In the genomic region with DNA sequence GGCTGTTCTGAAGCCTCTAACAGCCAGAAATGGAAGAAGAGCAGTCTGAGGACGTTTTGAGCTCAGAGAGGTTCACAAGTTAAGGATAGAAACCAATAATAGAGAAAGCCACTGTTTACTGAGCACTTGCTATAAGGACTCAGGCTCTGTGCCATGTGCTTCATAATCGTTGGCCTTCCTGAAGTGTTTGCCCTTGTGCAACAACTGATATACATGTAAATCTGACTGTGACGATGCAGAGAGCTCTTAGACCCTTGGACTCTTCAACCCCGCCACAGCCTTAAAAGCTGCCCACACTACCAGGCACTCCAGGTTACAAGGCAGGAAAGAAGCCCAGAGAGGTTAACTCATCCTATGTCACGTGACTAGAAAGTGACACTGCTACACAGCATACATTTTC, we compare ENCODE assay signal across 21 mouse cellular contexts. TPM values are rescaled to one million over a fixed set of nuclear protein-coding genes. Genes with fewer than 3 reads are reported as not detected.
DNase-seq lines count a peak whose midpoint lies in the region; ATAC-seq and TF ChIP-seq lines count a peak whose summit lies in the region.
"Had no signal": no experiment of that assay in that cellular context is flagged by ENCODE, and none has a peak within 500 bp of the region (broad histone marks: within the 10 kb centered on the region; RNA-seq: fewer than 3 reads in every experiment).

No protein-coding gene starts in this region.

- H3K9ac ChIP-seq in MEL (ENCODE audit: control insufficient read depth, low read depth, low read length, poor library complexity, severe bottlenecking), result no peak overlapping the region
- no peak overlapping the region for H3K9ac ChIP-seq in intestine, embryonic 15.5 days
- no peak overlapping the region for H3K9ac ChIP-seq in lung, embryonic 16.5 days (ENCODE audit: low read length)
- no peak overlapping the region for H3K9ac ChIP-seq in heart, embryonic 12.5 days
- H3K9ac ChIP-seq: embryonic facial prominence, embryonic 13.5 days; forebrain, embryonic 15.5 days; hindbrain, embryonic 13.5 days; kidney, embryonic 15.5 days; liver, embryonic 13.5 days; neural tube, embryonic 15.5 days had no signal

- TF ChIP-seq EP300 in MEL (IDR thresholded peaks at IDR 0.05; ENCODE audit: low read depth in 1 of 2, low read length in 2 of 2), result no peak

- no peak for TF ChIP-seq CTCF in MEL (IDR thresholded peaks at IDR 0.05 in 2 of 3, conservative IDR thresholded peaks at IDR 0.05 in 1 of 3; ENCODE audit: control insufficient read depth in 1 of 3, insufficient read depth in 1 of 3, low read depth in 2 of 3, low read length in 3 of 3, poor library complexity in 1 of 3, severe bottlenecking in 1 of 3)
- no peak for TF ChIP-seq CTCF in small intestine, adult 2 months (IDR thresholded peaks at IDR 0.05; ENCODE audit: extremely low read depth, insufficient read length, insufficient replicate concordance, low read depth, low read length)

- H3K4me3 ChIP-seq in MEL (ENCODE audit: control insufficient read depth in 1 of 2, insufficient read depth in 1 of 2, low read depth in 2 of 2, low read length in 2 of 2), result no peak overlapping the region
- no peak overlapping the region for H3K4me3 ChIP-seq in intestine, embryonic 15.5 days (replicated peaks)
- no peak overlapping the region for H3K4me3 ChIP-seq in lung, embryonic 16.5 days (ENCODE audit: low read length)
- H3K4me3 ChIP-seq in small intestine, adult 2 months (ENCODE audit: low read depth, low read length), result no peak overlapping the region
- no peak overlapping the region for H3K4me3 ChIP-seq in heart, embryonic 12.5 days
- H3K4me3 ChIP-seq: embryonic facial prominence, embryonic 13.5 days; forebrain, embryonic 15.5 days; hindbrain, embryonic 13.5 days; kidney, embryonic 15.5 days; layer of hippocampus, adult 2 months; liver, embryonic 13.5 days; megakaryocyte, embryonic 14.5 days; neural tube, embryonic 15.5 days had no signal

- no peaks in the 10 kb centered on the region for H3K4me1 ChIP-seq in MEL (ENCODE audit: control insufficient read depth in 1 of 2, insufficient read depth in 2 of 2, low read length in 2 of 2)
- peaks cover 6% of the 10 kb centered on the region for H3K4me1 ChIP-seq in intestine, embryonic 15.5 days (replicated peaks)
- H3K4me1 ChIP-seq in lung, embryonic 16.5 days (replicated peaks; ENCODE audit: control insufficient read depth, insufficient read depth, low read length), result peaks cover 32% of the 10 kb centered on the region
- peaks cover 17% of the 10 kb centered on the region; the same call in 1 of the 2 replicates for H3K4me1 ChIP-seq in small intestine, adult 2 months (ENCODE audit: control insufficient read depth, insufficient read depth, insufficient read length, low read length)
- peaks cover 3% of the 10 kb centered on the region for H3K4me1 ChIP-seq in heart, embryonic 12.5 days (replicated peaks)
- H3K4me1 ChIP-seq: liver, embryonic 13.5 days had no signal

- peak; percentile 83 for ATAC-seq in intestine, embryonic 15.5 days
- peak; percentile 73 for ATAC-seq in lung, embryonic 16.5 days (ENCODE audit: low read depth)
- ATAC-seq in heart, embryonic 12.5 days (ENCODE audit: insufficient number of reproducible peaks, low FRiP score), result no peak
- ATAC-seq: activated CD4-positive, CD25-positive, alpha-beta regulatory T cell, adult 4 months; forebrain, embryonic 15.5 days; midbrain, embryonic 16.5 days had no signal

- H3K27me3 ChIP-seq in MEL (ENCODE audit: control insufficient read depth in 1 of 2, insufficient read depth in 2 of 2, low read length in 2 of 2), result peaks cover 0 to 5% of the 10 kb centered on the region in 2 experiments; a peak in 2 of 4 replicates
- H3K27me3 ChIP-seq in intestine, embryonic 15.5 days (replicated peaks), result no peaks in the 10 kb centered on the region
- no peaks in the 10 kb centered on the region; the same call in 1 of the 2 replicates for H3K27me3 ChIP-seq in lung, embryonic 16.5 days (ENCODE audit: control insufficient read depth, insufficient read depth, low read depth, low read length)
- H3K27me3 ChIP-seq in small intestine, adult 2 months (ENCODE audit: control insufficient read depth, insufficient read depth, low read length), result no peaks in the 10 kb centered on the region
- peaks cover 14% of the 10 kb centered on the region for H3K27me3 ChIP-seq in heart, embryonic 12.5 days (replicated peaks)
- H3K27me3 ChIP-seq: embryonic facial prominence, embryonic 13.5 days; forebrain, embryonic 15.5 days; neural tube, embryonic 15.5 days had no signal

- DNase-seq in MEL (ENCODE audit: low read depth, low spot score), result no peak
- DNase-seq in adrenal gland, postnatal 36 days, result no peak
- no peak for DNase-seq in kidney, postnatal 4 days
- DNase-seq: adrenal gland, postnatal 10 days; cerebellum, postnatal 10 days; liver, embryonic 13.5 days; spleen, adult 18-20 months; thymus, adult 2 months had no signal

- H3K27ac ChIP-seq in MEL (ENCODE audit: control insufficient read depth, low read depth, low read length), result no peak overlapping the region
- no peak overlapping the region for H3K27ac ChIP-seq in intestine, embryonic 15.5 days
- H3K27ac ChIP-seq in lung, embryonic 16.5 days (ENCODE audit: low read length), result peak overlapping the region; percentile 33; the same call in 1 of the 2 replicates
- peak overlapping the region; percentile 61; the same call in 1 of the 2 replicates for H3K27ac ChIP-seq in small intestine, adult 2 months (ENCODE audit: insufficient read depth, low read depth, low read length)
- no peak overlapping the region for H3K27ac ChIP-seq in heart, embryonic 12.5 days (ENCODE audit: poor library complexity, severe bottlenecking)
- H3K27ac ChIP-seq: hindbrain, embryonic 13.5 days; kidney, embryonic 15.5 days; layer of hippocampus, adult 2 months; liver, embryonic 13.5 days; neural tube, embryonic 15.5 days had no signal

- no peak for TF ChIP-seq POLR2A in MEL (IDR thresholded peaks at IDR 0.05; ENCODE audit: control insufficient read depth in 1 of 2, insufficient read depth in 1 of 2, low read depth in 1 of 2, low read length in 2 of 2, poor library complexity in 1 of 2)
- no peak for TF ChIP-seq POLR2A in small intestine, adult 2 months (IDR thresholded peaks at IDR 0.05; ENCODE audit: low read depth, low read length)

- WGBS in intestine, embryonic 15.5 days, result 60% methylated on average over 5 of the region's 5 CpGs
- 42% methylated on average over 5 of the region's 5 CpGs for WGBS in lung, embryonic 16.5 days
- 24% methylated on average over 5 of the region's 5 CpGs for WGBS in small intestine, adult 2 months
- 65% methylated on average over 5 of the region's 5 CpGs for WGBS in heart, embryonic 12.5 days

- no peaks in the 10 kb centered on the region for H3K79me2 ChIP-seq in MEL (ENCODE audit: control insufficient read depth, insufficient read depth, low read length, poor library complexity)

- no peaks in the 10 kb centered on the region for H3K9me3 ChIP-seq in MEL (replicated peaks; ENCODE audit: insufficient read depth, low read length)
- no peaks in the 10 kb centered on the region for H3K9me3 ChIP-seq in intestine, embryonic 15.5 days
- H3K9me3 ChIP-seq in lung, embryonic 16.5 days (ENCODE audit: control insufficient read depth, low read length), result no peaks in the 10 kb centered on the region
- H3K9me3 ChIP-seq in heart, embryonic 12.5 days (replicated peaks), result no peaks in the 10 kb centered on the region
- H3K9me3 ChIP-seq: embryonic facial prominence, embryonic 13.5 days; forebrain, embryonic 15.5 days; hindbrain, embryonic 13.5 days; kidney, embryonic 15.5 days; liver, embryonic 13.5 days; megakaryocyte, embryonic 14.5 days; neural tube, embryonic 15.5 days had no signal

- H3K36me3 ChIP-seq in MEL (ENCODE audit: control insufficient read depth in 1 of 2, insufficient read depth in 2 of 2, low read length in 2 of 2), result no peaks in the 10 kb centered on the region
- H3K36me3 ChIP-seq in intestine, embryonic 15.5 days, result no peaks in the 10 kb centered on the region
- no peaks in the 10 kb centered on the region for H3K36me3 ChIP-seq in lung, embryonic 16.5 days (ENCODE audit: control insufficient read depth, insufficient read depth, low read length)
- H3K36me3 ChIP-seq in small intestine, adult 2 months (ENCODE audit: control insufficient read depth, insufficient read depth, low read length), result no peaks in the 10 kb centered on the region
- H3K36me3 ChIP-seq in heart, embryonic 12.5 days, result no peaks in the 10 kb centered on the region
- H3K36me3 ChIP-seq: embryonic facial prominence, embryonic 13.5 days; forebrain, embryonic 15.5 days; hindbrain, embryonic 13.5 days; kidney, embryonic 15.5 days; liver, embryonic 13.5 days; neural tube, embryonic 15.5 days had no signal

- TF ChIP-seq RAD21 in MEL (IDR thresholded peaks at IDR 0.05; ENCODE audit: low read depth, low read length), result no peak

- H3K4me2 ChIP-seq in intestine, embryonic 15.5 days (replicated peaks), result no peak overlapping the region
- no peak overlapping the region for H3K4me2 ChIP-seq in lung, embryonic 16.5 days (ENCODE audit: low read depth, low read length)
- no peak overlapping the region for H3K4me2 ChIP-seq in heart, embryonic 12.5 days
- H3K4me2 ChIP-seq: embryonic facial prominence, embryonic 13.5 days; forebrain, embryonic 15.5 days; hindbrain, embryonic 13.5 days; kidney, embryonic 15.5 days; liver, embryonic 13.5 days; neural tube, embryonic 15.5 days had no signal

TF ChIP-seq in MEL, 35 proteins besides CTCF, POLR2A, EP300 and RAD21:
- TF ChIP-seq UBTF (IDR thresholded peaks at IDR 0.05; ENCODE audit: borderline replicate concordance, insufficient read depth, low read depth, low read length), result no peak
- TF ChIP-seq USF1 (IDR thresholded peaks at IDR 0.05; ENCODE audit: low read depth, low read length), result 0 out of 2 replicates have a peak, but pooled peaks have one; percentile 48
TF ChIP-seq in MEL: peak in this region for 1.

RNA-seq across cellular contexts. Expression of gene Azin2, which starts 6.8 kb away (rescaled TPM):
- total RNA-seq in MEL (2012; rRNA removed), result 0.39 and 0.42 TPM in 2 replicates
- 1 to 10 TPM in 1 of 2 experiments, not detected in 1; 2.3 TPM for polyA plus RNA-seq in MEL (2012; ENCODE audit: insufficient read depth in 1 of 2, insufficient read length in 2 of 2, low read depth in 1 of 2, low replicate concordance in 2 of 2, missing spikeins in 1 of 2)
- polyA plus RNA-seq in intestine, embryonic 15.5 days (2015; fragmentation: Nextera tagmentation; extraction: Ambion mirVana), result 12.9 and 13.3 TPM in 2 replicates
- polyA plus RNA-seq in lung, embryonic 16.5 days (2015; fragmentation: Nextera tagmentation; extraction: Ambion mirVana), result 18.7 and 23.2 TPM in 2 replicates
- polyA plus RNA-seq in small intestine, adult 2 months (2012; rRNA removed), result 2.3 and 3.2 TPM in 2 replicates
- total RNA-seq in adrenal gland, postnatal 36 days (2021), result 10 to 100 TPM; 51.6 to 70.4 TPM
- 6.8 and 7.4 TPM in 2 replicates for polyA plus RNA-seq in heart, embryonic 12.5 days (2016; fragmentation: Nextera tagmentation; extraction: Ambion mirVana)

RNA-seq across cellular contexts. Expression of gene Ak2, which starts 22.7 kb away (rescaled TPM):
- total RNA-seq in MEL (2012; rRNA removed), result 263 and 330 TPM in 2 replicates
- polyA plus RNA-seq in MEL (2012; ENCODE audit: insufficient read depth in 1 of 2, insufficient read length in 2 of 2, low read depth in 1 of 2, low replicate concordance in 2 of 2, missing spikeins in 1 of 2), result 100 to 1,000 TPM in 1 of 2 experiments, not detected in 1; 366 TPM
- polyA plus RNA-seq in intestine, embryonic 15.5 days (2015; fragmentation: Nextera tagmentation; extraction: Ambion mirVana), result 297 and 298 TPM in 2 replicates
- polyA plus RNA-seq in lung, embryonic 16.5 days (2015; fragmentation: Nextera tagmentation; extraction: Ambion mirVana), result 173 and 175 TPM in 2 replicates
- 42.5 and 79.2 TPM in 2 replicates for polyA plus RNA-seq in small intestine, adult 2 months (2012; rRNA removed)
- total RNA-seq in adrenal gland, postnatal 36 days (2021), result 100 to 1,000 TPM; 131 to 134 TPM
- polyA plus RNA-seq in heart, embryonic 12.5 days (2016; fragmentation: Nextera tagmentation; extraction: Ambion mirVana), result 164 and 167 TPM in 2 replicates

Comparison
In these comparisons a context has a peak if more than half of its experiments do, and no peak if none do; other contexts are left out.
1. H3K27ac ChIP-seq: peak in lung, embryonic 16.5 days (single experiment) and small intestine, adult 2 months (single experiment); none in MEL (single experiment), intestine, embryonic 15.5 days (single experiment) and heart, embryonic 12.5 days (single experiment).